Mouse (Mus musculus): ENCODE results near the gene Gm14085.
"Not testable (repeated sequence)": the region's sequence is repeated elsewhere in the genome, so short reads cannot be mapped to it uniquely, and the experiment has no call there.

Gene Gm14085

GRCm38 (mm10) chr2:122484641-122485040, at the start of gene Gm14085:
Gene Gm14085 (plus strand): TSS chr2:122484941.
- no peak for DNase-seq (ENCODE audit: low spot score)

GRCm38 (mm10) chr2:122438706-122439482, 45.8 kb upstream of the Gm14085 start:
- DNase-seq (ENCODE audit: low spot score) = not testable (repeated sequence)

DNA sequence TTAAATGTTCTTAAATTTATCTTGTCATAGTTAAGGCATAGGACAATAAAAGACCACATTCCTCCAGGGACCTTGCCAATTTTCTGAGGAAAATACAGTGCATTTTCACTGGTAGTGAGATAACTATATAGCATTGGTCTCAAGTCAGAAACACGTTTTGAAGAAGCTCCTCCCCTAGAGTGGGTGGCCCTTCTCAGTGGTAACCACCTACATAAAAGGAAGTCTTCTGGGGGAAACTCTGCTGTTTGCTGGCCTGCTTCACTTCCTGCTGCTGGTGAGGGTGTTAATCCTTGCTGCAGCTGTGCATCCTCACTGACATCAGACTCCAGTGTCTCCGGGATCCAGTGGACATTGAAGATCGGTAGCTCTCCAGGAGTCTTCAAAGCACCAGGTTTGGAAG, 44.2 kb upstream of the Gm14085 start:
- DNase-seq (ENCODE audit: low spot score) = not testable (repeated sequence)

DNA sequence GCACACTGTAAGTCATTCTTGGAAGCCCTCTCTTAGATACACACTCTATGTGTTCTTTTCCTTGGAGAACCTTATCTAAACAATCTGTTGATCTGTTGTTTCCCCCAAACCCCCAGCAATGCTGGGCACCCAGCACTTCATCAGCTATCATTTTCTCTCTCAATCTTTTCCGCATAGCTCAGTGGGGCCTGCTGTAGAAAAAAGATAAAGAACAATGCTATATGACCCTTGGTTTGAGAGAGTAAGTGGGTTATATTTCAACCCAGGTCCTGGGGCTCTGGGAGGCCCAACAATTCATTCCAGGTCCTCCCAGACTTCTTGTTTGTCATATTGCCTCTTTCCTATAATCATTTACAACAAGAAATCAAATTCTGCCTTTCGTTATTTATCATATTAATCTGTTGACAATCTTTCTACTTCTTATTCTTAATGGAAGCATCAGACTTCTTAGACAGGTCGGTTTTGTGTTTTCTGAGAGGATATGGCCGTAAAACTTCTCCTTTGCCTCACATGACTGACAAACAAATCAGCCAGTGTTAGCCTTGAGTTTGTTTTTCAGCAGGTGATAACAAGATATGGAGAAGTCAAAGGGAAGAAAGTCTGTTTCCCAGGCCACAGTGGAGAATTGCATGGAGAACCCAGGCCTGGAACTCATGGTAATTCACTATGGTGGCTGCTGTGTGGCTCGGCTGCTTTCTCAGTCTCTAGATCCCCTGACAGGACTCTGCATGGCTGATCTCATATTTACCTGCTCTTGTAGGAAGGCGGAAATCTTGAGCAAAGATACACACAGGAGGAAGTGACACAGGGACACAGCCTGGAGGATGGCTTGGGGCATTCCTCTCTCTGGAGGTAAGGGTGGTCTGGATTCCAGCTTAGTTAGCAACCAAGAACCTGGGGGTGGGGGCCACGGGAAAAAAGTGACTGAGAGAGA, 43.5 kb upstream of the Gm14085 start:
- DNase-seq (ENCODE audit: low spot score) = no peak

- no peak for DNase-seq (ENCODE audit: low spot score)
Observed at GRCm38 (mm10) chr2:122450351-122450750, 34.4 kb upstream of the Gm14085 start.

DNA sequence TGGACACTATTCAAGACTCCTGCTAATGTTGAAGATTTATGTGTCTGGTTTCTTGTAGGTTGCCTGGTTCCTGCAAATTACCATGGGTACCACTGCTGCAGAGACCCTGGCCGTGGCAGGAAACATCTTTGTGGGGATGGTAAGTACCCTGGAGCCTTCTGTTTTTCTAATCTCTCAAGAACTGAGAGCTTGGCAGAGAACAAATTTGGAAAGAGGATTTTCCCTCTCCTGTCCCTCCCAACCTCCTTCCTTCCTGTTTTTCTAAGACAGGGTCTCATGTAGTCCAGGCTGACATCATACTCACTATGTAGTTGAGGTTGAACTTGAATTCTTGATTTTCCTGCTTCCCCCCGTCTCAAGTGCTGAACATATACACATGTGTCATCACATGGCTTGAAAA, 32.3 kb upstream of the Gm14085 start:
- DNase-seq (ENCODE audit: low spot score) = no peak

GRCm38 (mm10) chr2:122466901-122467300, 17.8 kb upstream of the Gm14085 start:
- DNase-seq (ENCODE audit: low spot score) = no peak

DNA sequence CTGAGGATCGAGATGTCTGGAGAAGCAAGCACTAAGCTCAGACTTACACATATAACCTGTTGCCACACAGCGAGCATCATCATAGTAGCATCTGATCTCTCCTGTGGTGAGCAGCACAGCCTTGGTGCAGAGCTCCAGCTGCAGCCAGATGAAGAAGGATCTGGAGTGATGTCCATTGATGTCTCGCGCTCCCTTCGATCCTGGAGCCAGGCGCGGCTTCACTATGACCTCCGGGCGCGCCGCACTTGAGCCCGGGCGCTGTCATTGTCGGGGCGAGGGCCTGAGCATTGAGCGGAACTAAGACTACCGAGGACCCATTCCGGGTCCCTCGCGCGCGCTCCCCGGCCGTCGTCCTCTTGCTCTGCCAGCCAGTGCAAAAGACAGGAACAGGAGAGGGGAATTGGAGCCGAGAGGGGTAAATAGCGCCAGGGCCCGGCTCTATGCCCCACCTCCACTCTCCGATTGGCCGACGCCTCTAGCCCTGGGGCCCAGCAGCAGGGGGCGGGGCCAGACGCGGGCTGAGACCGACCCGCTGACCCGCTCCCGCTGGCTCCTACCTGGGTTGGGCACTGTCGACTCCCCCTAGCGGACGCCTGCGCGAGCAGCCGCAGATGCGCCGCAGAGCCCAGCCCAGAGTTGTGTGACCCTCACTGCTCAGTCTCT, 17.3 kb upstream of the Gm14085 start:
- DNase-seq (ENCODE audit: low spot score) = peak; percentile 87

DNA sequence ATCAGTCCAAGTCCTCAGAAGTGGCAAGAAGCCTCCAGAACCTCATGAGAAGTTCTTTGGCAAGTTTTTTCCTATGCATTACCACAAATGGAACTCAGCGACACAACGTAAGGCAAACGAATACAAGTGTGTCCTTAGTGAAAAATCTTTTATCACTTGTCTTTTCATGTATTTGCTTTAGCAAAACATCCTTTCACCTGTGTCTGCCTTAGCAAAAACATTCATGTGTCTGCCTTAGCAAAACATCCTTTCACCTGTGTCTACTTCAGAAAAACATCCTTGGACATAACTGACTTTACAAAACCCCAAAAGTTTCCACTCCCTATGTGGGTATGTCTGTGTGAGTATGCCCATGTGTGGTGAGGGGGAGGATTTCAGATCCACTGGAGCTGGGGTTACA, 15.5 kb upstream of the Gm14085 start:
- DNase-seq (ENCODE audit: low spot score) = no peak

DNA sequence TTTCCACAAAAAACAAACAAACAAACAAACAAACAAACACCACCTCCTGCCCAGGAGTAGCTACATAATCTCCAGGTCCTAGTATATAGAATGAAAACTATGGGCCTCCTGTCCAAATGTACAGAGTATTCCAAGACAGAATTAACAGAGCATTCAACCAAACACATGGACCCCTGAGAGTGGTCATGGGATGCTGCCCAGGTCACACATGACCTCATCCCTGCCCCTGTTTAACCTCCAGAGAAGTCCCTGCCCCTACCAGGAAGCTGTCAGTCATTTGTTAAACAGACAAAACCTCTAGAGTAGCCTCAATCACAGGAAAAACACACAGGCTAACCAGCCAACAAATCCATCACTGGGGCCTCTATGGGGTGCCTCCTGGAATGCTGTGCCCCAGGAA, 8.2 kb upstream of the Gm14085 start:
- no peak for DNase-seq (ENCODE audit: low spot score)

- DNase-seq (ENCODE audit: low spot score) = not testable (repeated sequence)
Observed at GRCm38 (mm10) chr2:122483787-122484186, 954 bp upstream of the Gm14085 start.

GRCm38 (mm10) chr2:122485654-122486053, 913 bp downstream of the Gm14085 start:
- not testable (repeated sequence) for DNase-seq (ENCODE audit: low spot score)

- not testable (repeated sequence) for DNase-seq (ENCODE audit: low spot score)
Observed at GRCm38 (mm10) chr2:122486122-122486521, 1.4 kb downstream of the Gm14085 start.

DNA sequence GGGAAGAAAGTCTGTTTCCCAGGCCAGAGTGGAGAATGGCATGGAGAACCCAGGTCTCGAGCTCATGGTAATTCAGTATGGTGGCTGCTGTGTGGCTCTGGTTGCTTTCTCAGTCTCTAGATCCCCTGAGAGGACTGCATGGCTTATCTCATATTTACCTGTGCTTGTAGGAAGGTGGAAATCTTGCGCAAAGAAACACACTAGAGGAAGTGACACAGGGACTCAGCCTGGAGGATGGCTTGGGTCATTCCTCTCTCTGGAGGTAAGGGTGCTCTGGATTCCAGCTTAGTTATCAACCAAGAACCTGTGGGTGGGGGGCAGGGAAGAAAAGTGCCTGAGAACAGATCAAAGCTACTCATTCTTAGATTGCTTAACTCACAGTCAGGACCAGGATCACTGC, 1.9 kb downstream of the Gm14085 start:
- no peak for DNase-seq (ENCODE audit: low spot score)

- not testable (repeated sequence) for DNase-seq (ENCODE audit: low spot score)
Observed at GRCm38 (mm10) chr2:122529696-122530095, 45.0 kb downstream of the Gm14085 start.

DNA sequence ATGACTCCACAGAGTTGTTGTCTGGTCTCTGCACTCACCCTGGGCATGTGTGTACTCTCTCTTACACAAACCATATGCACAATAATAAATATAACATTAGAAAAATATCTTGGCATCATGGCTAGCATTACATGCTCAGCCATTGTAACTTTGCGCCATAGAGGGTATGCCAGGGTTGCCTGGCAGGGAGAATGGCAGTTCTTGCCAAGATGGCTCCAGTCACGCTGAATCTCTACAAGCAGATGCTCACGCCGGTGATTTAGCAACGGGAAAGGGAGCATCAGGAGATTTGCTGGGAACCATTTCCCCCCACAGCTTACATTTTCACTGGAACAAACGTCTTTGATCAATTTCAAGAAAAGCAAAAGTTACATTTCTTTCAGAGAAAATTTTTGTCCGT, 46.5 kb downstream of the Gm14085 start:
- DNase-seq (ENCODE audit: low spot score) = no peak

DNA sequence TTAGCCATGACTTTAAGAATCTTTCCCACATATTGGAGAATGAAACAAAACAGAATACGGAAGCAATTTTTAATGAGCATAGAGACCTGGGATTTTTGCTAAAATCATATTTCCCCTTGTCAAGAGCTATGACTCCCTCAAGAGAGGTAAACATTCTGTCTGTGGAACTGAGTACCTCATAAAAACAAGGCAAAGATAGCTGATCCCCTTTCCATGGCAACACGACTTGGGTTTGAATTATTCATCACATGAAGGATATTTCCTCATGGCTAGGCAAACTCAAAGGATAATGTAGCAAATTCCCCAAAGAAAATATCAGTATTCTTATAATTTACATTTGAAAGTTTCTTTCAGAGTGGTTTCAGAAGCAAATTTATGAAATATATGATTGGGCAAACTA, 47.0 kb downstream of the Gm14085 start:
- DNase-seq (ENCODE audit: low spot score) = no peak

GRCm38 (mm10) chr2:122532136-122532801, 47.5 kb downstream of the Gm14085 start:
- DNase-seq (ENCODE audit: low spot score) = no peak

- no peak for DNase-seq (ENCODE audit: low spot score)
Observed at GRCm38 (mm10) chr2:122532802-122533186, 48.1 kb downstream of the Gm14085 start.

DNA sequence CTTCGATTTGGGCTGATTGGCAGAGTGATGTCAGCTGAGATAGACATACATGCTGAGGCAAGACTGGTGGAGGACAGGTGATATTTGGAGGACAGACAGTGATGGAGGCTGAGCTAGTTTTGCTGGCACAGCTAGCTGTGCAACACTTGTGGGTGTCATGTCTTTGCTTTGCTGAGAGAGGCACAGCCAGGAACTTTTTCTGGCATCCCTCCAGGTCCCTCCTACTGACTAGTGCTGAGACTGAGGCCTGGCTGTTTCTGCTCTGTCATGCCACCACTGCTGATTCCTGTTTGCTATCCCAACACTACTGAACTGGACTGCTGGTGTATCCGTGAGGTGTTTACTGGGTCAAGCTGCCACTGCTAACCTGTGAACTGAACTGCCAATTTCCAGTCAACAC, 48.6 kb downstream of the Gm14085 start:
- DNase-seq (ENCODE audit: low spot score) = no peak

DNA sequence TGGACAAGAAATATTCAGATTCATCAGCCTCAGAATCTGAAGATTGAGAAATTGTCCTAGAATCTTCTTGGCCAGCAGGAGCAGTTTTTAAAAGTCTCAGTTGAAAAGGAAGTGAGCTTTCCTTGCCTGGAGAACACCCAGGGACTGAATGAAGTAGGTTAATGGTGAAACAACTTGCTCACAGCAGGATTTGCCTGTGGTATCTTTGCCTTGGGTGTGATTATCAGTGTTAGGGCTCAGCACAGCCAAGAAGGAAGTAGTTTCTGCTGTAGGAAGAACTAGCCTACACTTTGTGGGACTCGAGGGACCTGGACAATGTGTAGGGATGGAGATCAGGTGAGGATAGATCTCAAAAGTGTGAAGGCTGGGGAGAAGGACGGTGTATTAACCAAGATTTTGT, 49.9 kb downstream of the Gm14085 start:
- DNase-seq (ENCODE audit: low spot score) = no peak

DNA sequence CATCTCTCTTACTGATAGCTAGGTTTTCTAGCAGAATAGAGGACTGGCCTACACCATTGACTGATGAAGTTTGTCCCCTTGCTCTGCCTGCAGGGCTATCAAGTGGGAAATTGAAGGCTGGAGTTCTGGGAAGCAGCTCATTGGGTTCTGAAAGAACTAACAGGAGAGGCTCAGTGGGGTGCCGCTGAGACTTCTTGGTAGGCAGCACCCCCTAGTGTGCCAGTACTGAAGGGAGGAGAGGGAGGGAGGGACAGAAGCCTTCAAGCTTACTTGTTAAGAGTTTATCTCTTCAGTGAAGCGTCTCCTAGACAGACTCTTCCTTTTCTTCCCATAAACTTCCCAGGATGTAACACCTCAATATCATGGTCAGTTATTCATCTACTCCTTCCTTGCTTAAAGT, 73.6 kb downstream of the Gm14085 start:
- peak; percentile 23 for DNase-seq (ENCODE audit: low spot score)

Measured in ovary, postnatal 14 days (tissue).